Mouse (Mus musculus) stomach, embryonic 14.5 days (tissue): ENCODE measurements around the gene Ephb2. TPM values are rescaled to one million over a fixed set of nuclear protein-coding genes. Genes with fewer than 3 reads are reported as not detected.

ENCODE experiments used
- ATAC-seq: fragments of 200-750 bp; cut with Nextera tagmentation; 2 replicates; pipeline ENCODE4 v1.8.0; 2017; ENCODE audit warnings: low read depth, moderate TSS enrichment; ENCODE audit not compliant: insufficient number of reproducible peaks, insufficient read depth, low FRiP score
- H3K27ac ChIP-seq: fragments of 300-500 bp; sonication (generic); 2 replicates; pipeline ENCODE4 v1.5.1; 2014; ENCODE audit warnings: mild to moderate bottlenecking, low read length, moderate library complexity, mixed read lengths
- H3K27me3 ChIP-seq: fragments of 300-500 bp; sonication (generic); 2 replicates; pipeline ENCODE4 v1.6.1; 2014; ENCODE audit warnings: low read length, control low read depth, mixed read lengths; ENCODE audit not compliant: control insufficient read depth, insufficient read depth
- H3K36me3 ChIP-seq: fragments of 300-500 bp; sonication (generic); 2 replicates; pipeline ENCODE4 v1.6.1; 2014; ENCODE audit warnings: mild to moderate bottlenecking, control low read depth, low read length, moderate library complexity, mixed read lengths; ENCODE audit not compliant: control insufficient read depth, insufficient read depth
- H3K4me1 ChIP-seq: fragments of 300-500 bp; sonication (generic); 2 replicates; pipeline ENCODE4 v1.6.1; 2014; ENCODE audit warnings: low read length, control low read depth, mixed read lengths; ENCODE audit not compliant: control insufficient read depth, insufficient read depth
- H3K4me2 ChIP-seq: fragments of 300-500 bp; sonication (generic); replicated peaks from 2 replicates; pipeline ENCODE4 v1.6.1; 2014; ENCODE audit warnings: low read depth, low read length, control low read depth
- H3K4me3 ChIP-seq: fragments of 300-500 bp; sonication (generic); 2 replicates; pipeline ENCODE4 v1.5.1; 2014; ENCODE audit warnings: low read depth, low read length, control low read depth
- H3K9ac ChIP-seq: fragments of 300-500 bp; sonication (generic); replicated peaks from 2 replicates; pipeline ENCODE4 v1.6.1; 2014; ENCODE audit warnings: low read depth, mild to moderate bottlenecking, control low read depth, low read length, moderate library complexity, mixed read lengths
- H3K9me3 ChIP-seq: fragments of 300-500 bp; sonication (generic); 2 replicates; pipeline ENCODE4 v1.6.1; 2016; ENCODE audit warnings: low read depth, low read length, control low read depth; ENCODE audit not compliant: control insufficient read depth
- WGBS: fragments of 180-500 bp; shearing (Covaris S2); extraction: QIAGEN DNeasy Blood & Tissue Kit; methylation state at CpG from one replicate; pipeline ENCODE4 v1.1.7; 2014; 5-methylcytosine and 5-hydroxymethylcytosine counted together
- polyA plus RNA-seq: library from polyadenylated mRNA; unstranded; fragments of >200 nt; fragmentation: Nextera tagmentation; extraction: Ambion mirVana; gene quantifications from 2 replicates; pipeline ENCODE4 v1.2.1, GENCODE M21; 2014

Gene Ephb2
- polyA plus RNA-seq, 1 experiment from 2014 or later, result 7.6 TPM

- WGBS, result 55% methylated on average over 7 of the region's 7 CpGs
- no peaks in the 10 kb centered on the region for H3K36me3 ChIP-seq
- no peaks in the 10 kb centered on the region for H3K9me3 ChIP-seq
- no peak overlapping the region for H3K4me2 ChIP-seq
- H3K27ac ChIP-seq, result no peak overlapping the region
- H3K9ac ChIP-seq, result no peak overlapping the region
- no peak for ATAC-seq
- H3K4me1 ChIP-seq, result no peaks in the 10 kb centered on the region
- H3K4me3 ChIP-seq, result no peak overlapping the region
- no peaks in the 10 kb centered on the region for H3K27me3 ChIP-seq
Measured at GRCm38 (mm10) chr4:136613657-136614056, 222.1 kb downstream of the Ephb2 start.

- ATAC-seq, result no peak
- Histone ChIP-seq H3K4me1 (no peaks in the 10 kb centered on the region), H3K36me3 (no peaks in the 10 kb centered on the region), H3K4me2 (no peak within 1 kb of the TSS), H3K9ac (no peak within 1 kb of the TSS), H3K9me3 (no peaks in the 10 kb centered on the region), H3K27ac (no peak within 1 kb of the TSS), H3K4me3 (no peak within 1 kb of the TSS), H3K27me3 (no peaks in the 10 kb centered on the region)
- 41% methylated on average over 4 of the region's 4 CpGs for WGBS
Measured at GRCm38 (mm10) chr4:136610387-136610856, 225.4 kb downstream of the Ephb2 start, which contains the start of gene Tex46. Gene Tex46 (plus strand): TSS chr4:136610437.

- Histone ChIP-seq H3K4me3 (no peak overlapping the region), H3K4me2 (no peak overlapping the region), H3K27ac (no peak overlapping the region), H3K27me3 (no peaks in the 10 kb centered on the region), H3K36me3 (no peaks in the 10 kb centered on the region), H3K9ac (no peak overlapping the region), H3K4me1 (peaks cover 4% of the 10 kb centered on the region; the same call in 1 of the 2 replicates), H3K9me3 (no peaks in the 10 kb centered on the region)
- ATAC-seq, result no peak
- 88% methylated on average over 19 of the region's 19 CpGs for WGBS
Measured at GRCm38 (mm10) chr4:136605756-136606485, 229.9 kb downstream of the Ephb2 start.

- H3K4me1 ChIP-seq, result peaks cover 11% of the 10 kb centered on the region; the same call in 1 of the 2 replicates
- H3K9me3 ChIP-seq, result no peaks in the 10 kb centered on the region
- H3K27me3 ChIP-seq, result no peaks in the 10 kb centered on the region
- H3K4me2 ChIP-seq, result peak within 1 kb of the TSS; percentile 50
- ATAC-seq, result peak; percentile 90
- under 1% methylated on average over 45 of the region's 45 CpGs for WGBS
- H3K27ac ChIP-seq, result peak within 1 kb of the TSS; percentile 86
- peak within 1 kb of the TSS; percentile 99 for H3K4me3 ChIP-seq
- H3K9ac ChIP-seq, result peak within 1 kb of the TSS; percentile 99
- H3K36me3 ChIP-seq, result no peaks in the 10 kb centered on the region
Measured at GRCm38 (mm10) chr4:136602568-136602967, 233.2 kb downstream of the Ephb2 start, which contains the start of gene Kdm1a. Gene Kdm1a (minus strand): TSS chr4:136602723.

GRCm38 (mm10) chr4:136602018-136602554 lies 233.7 kb downstream of the Ephb2 start:
- peak overlapping the region; percentile 99 for H3K4me3 ChIP-seq
- peak overlapping the region; percentile 99 for H3K9ac ChIP-seq
- H3K9me3 ChIP-seq, result no peaks in the 10 kb centered on the region
- ATAC-seq, result peak; percentile 54; the same call in 1 of the 2 replicates
- under 1% methylated on average over 63 of the region's 68 CpGs for WGBS
- no peaks in the 10 kb centered on the region for H3K36me3 ChIP-seq
- peak overlapping the region; percentile 86 for H3K27ac ChIP-seq
- peak overlapping the region; percentile 50 for H3K4me2 ChIP-seq
- H3K4me1 ChIP-seq, result peaks cover 11% of the 10 kb centered on the region; the same call in 1 of the 2 replicates
- H3K27me3 ChIP-seq, result no peaks in the 10 kb centered on the region

- WGBS, result under 1% methylated on average over 13 of the region's 13 CpGs
- Histone ChIP-seq H3K27me3 (no peaks in the 10 kb centered on the region), H3K4me2 (peak overlapping the region; percentile 50), H3K9ac (peak overlapping the region; percentile 99), H3K36me3 (no peaks in the 10 kb centered on the region), H3K27ac (0 out of 2 replicates have a peak overlapping the region, but pooled peaks have one; percentile 28), H3K4me1 (peaks cover 11% of the 10 kb centered on the region; the same call in 1 of the 2 replicates), H3K9me3 (no peaks in the 10 kb centered on the region), H3K4me3 (peak overlapping the region; percentile 99)
- no peak for ATAC-seq
Measured at GRCm38 (mm10) chr4:136601476-136601875, 234.3 kb downstream of the Ephb2 start.

- H3K27ac ChIP-seq, result no peak overlapping the region
- H3K9ac ChIP-seq, result peak overlapping the region; percentile 99; the same call in 1 of the 2 replicates
Measured at GRCm38 (mm10) chr4:136600536-136600935, 235.3 kb downstream of the Ephb2 start.

GRCm38 (mm10) chr4:136599869-136600268 lies 235.9 kb downstream of the Ephb2 start:
- no peaks in the 10 kb centered on the region for H3K9me3 ChIP-seq
- H3K27me3 ChIP-seq, result no peaks in the 10 kb centered on the region
- WGBS, result 95% methylated on average over 3 of the region's 3 CpGs
- no peaks in the 10 kb centered on the region for H3K36me3 ChIP-seq
- ATAC-seq, result no peak
- H3K4me1 ChIP-seq, result peaks cover 11% of the 10 kb centered on the region; the same call in 1 of the 2 replicates
- H3K4me3 ChIP-seq, result no peak overlapping the region
- H3K27ac ChIP-seq, result no peak overlapping the region
- H3K4me2 ChIP-seq, result no peak overlapping the region
- no peak overlapping the region for H3K9ac ChIP-seq

More at GRCm38 (mm10) chr4:136600536-136600935, 235.3 kb downstream of the Ephb2 start:
- peak overlapping the region; percentile 99; the same call in 1 of the 2 replicates for H3K4me3 ChIP-seq
- 80% methylated on average over 2 of the region's 2 CpGs for WGBS
- ATAC-seq, result no peak
- no peaks in the 10 kb centered on the region for H3K36me3 ChIP-seq
- H3K9me3 ChIP-seq, result no peaks in the 10 kb centered on the region
- H3K4me1 ChIP-seq, result peaks cover 11% of the 10 kb centered on the region; the same call in 1 of the 2 replicates
- peak overlapping the region; percentile 50 for H3K4me2 ChIP-seq
- H3K27me3 ChIP-seq, result no peaks in the 10 kb centered on the region
